Mouse (Mus musculus): Measurements from ENCODE around the gene Nub1. TPM values are rescaled to one million over a fixed set of nuclear protein-coding genes. Genes with fewer than 3 reads are reported as not detected.

The Nub1 gene
- polyA plus RNA-seq, 1 experiment from 2014 or later, result 56.2 TPM

- Histone ChIP-seq H3K27me3 (ENCODE audit: control insufficient read depth, insufficient read depth, low read length) (peaks cover 23% of the 10 kb centered on the region), H3K9ac (replicated peaks; ENCODE audit: low read depth, low read length) (peak within 1 kb of the TSS; percentile 47), H3K36me3 (ENCODE audit: control insufficient read depth, insufficient read depth, low read length) (no peaks in the 10 kb centered on the region), H3K4me2 (ENCODE audit: low read depth, low read length) (peak within 1 kb of the TSS; percentile 59), H3K4me3 (ENCODE audit: low read depth, low read length) (peak within 1 kb of the TSS; percentile 33), H3K9me3 (ENCODE audit: control insufficient read depth, low read length) (no peaks in the 10 kb centered on the region), H3K27ac (ENCODE audit: low read depth, low read length) (no peak within 1 kb of the TSS), H3K4me1 (ENCODE audit: control insufficient read depth, insufficient read depth, low read length) (no peaks in the 10 kb centered on the region)
- ATAC-seq (ENCODE audit: low read depth), result peak; percentile 51; the same call in 1 of the 2 replicates
- WGBS, result under 1% methylated on average over 21 of the region's 23 CpGs
These were observed 45.1 kb downstream of the Nub1 start, which contains the start of gene Wdr86 for GRCm38 (mm10) chr5:24730488-24730871. Gene Wdr86 (minus strand): TSS chr5:24730727.

- Histone ChIP-seq H3K4me3 (ENCODE audit: low read depth, low read length) (peak overlapping the region; percentile 33), H3K9ac (replicated peaks; ENCODE audit: low read depth, low read length) (no peak overlapping the region), H3K4me1 (ENCODE audit: control insufficient read depth, insufficient read depth, low read length) (no peaks in the 10 kb centered on the region), H3K4me2 (ENCODE audit: low read depth, low read length) (peak overlapping the region; percentile 59), H3K27ac (ENCODE audit: low read depth, low read length) (no peak overlapping the region), H3K9me3 (ENCODE audit: control insufficient read depth, low read length) (no peaks in the 10 kb centered on the region), H3K27me3 (ENCODE audit: control insufficient read depth, insufficient read depth, low read length) (peaks cover 23% of the 10 kb centered on the region), H3K36me3 (ENCODE audit: control insufficient read depth, insufficient read depth, low read length) (no peaks in the 10 kb centered on the region)
- no peak for ATAC-seq (ENCODE audit: low read depth)
- WGBS, result 4% methylated on average over 15 of the region's 15 CpGs
These were observed 45.7 kb downstream of the Nub1 start for GRCm38 (mm10) chr5:24730986-24731385.

- Histone ChIP-seq H3K36me3 (ENCODE audit: control insufficient read depth, insufficient read depth, low read length) (no peaks in the 10 kb centered on the region), H3K4me1 (ENCODE audit: control insufficient read depth, insufficient read depth, low read length) (no peaks in the 10 kb centered on the region), H3K4me3 (ENCODE audit: low read depth, low read length) (no peak overlapping the region), H3K27me3 (ENCODE audit: control insufficient read depth, insufficient read depth, low read length) (peaks cover 23% of the 10 kb centered on the region), H3K27ac (ENCODE audit: low read depth, low read length) (no peak overlapping the region), H3K9me3 (ENCODE audit: control insufficient read depth, low read length) (no peaks in the 10 kb centered on the region), H3K4me2 (ENCODE audit: low read depth, low read length) (no peak overlapping the region), H3K9ac (replicated peaks; ENCODE audit: low read depth, low read length) (no peak overlapping the region)
- 5% methylated on average over 8 of the region's 8 CpGs for WGBS
- no peak for ATAC-seq (ENCODE audit: low read depth)
These were observed 47.8 kb downstream of the Nub1 start for GRCm38 (mm10) chr5:24733134-24733533.

GRCm38 (mm10) chr5:24733771-24734426, 48.6 kb downstream of the Nub1 start:
- 65% methylated on average over 7 of the region's 7 CpGs for WGBS
- Histone ChIP-seq H3K4me2 (ENCODE audit: low read depth, low read length) (no peak overlapping the region), H3K9me3 (ENCODE audit: control insufficient read depth, low read length) (no peaks in the 10 kb centered on the region), H3K9ac (replicated peaks; ENCODE audit: low read depth, low read length) (no peak overlapping the region), H3K36me3 (ENCODE audit: control insufficient read depth, insufficient read depth, low read length) (no peaks in the 10 kb centered on the region), H3K27me3 (ENCODE audit: control insufficient read depth, insufficient read depth, low read length) (peaks cover 23% of the 10 kb centered on the region), H3K4me3 (ENCODE audit: low read depth, low read length) (no peak overlapping the region), H3K27ac (ENCODE audit: low read depth, low read length) (no peak overlapping the region), H3K4me1 (ENCODE audit: control insufficient read depth, insufficient read depth, low read length) (no peaks in the 10 kb centered on the region)
- ATAC-seq (ENCODE audit: low read depth), result no peak

- Histone ChIP-seq H3K4me3 (ENCODE audit: low read depth, low read length) (no peak overlapping the region), H3K36me3 (ENCODE audit: control insufficient read depth, insufficient read depth, low read length) (no peaks in the 10 kb centered on the region), H3K9ac (replicated peaks; ENCODE audit: low read depth, low read length) (no peak overlapping the region), H3K4me2 (ENCODE audit: low read depth, low read length) (no peak overlapping the region), H3K4me1 (ENCODE audit: control insufficient read depth, insufficient read depth, low read length) (no peaks in the 10 kb centered on the region), H3K27ac (ENCODE audit: low read depth, low read length) (no peak overlapping the region), H3K9me3 (ENCODE audit: control insufficient read depth, low read length) (no peaks in the 10 kb centered on the region), H3K27me3 (ENCODE audit: control insufficient read depth, insufficient read depth, low read length) (no peaks in the 10 kb centered on the region)
- no peak for ATAC-seq (ENCODE audit: low read depth)
- 95% methylated on average over 10 of the region's 10 CpGs for WGBS
These were observed 52.3 kb downstream of the Nub1 start for GRCm38 (mm10) chr5:24737595-24737994.

GRCm38 (mm10) chr5:24738517-24738916, 53.2 kb downstream of the Nub1 start:
- no peak for ATAC-seq (ENCODE audit: low read depth)
- no peaks in the 10 kb centered on the region for H3K36me3 ChIP-seq (ENCODE audit: control insufficient read depth, insufficient read depth, low read length)
- 95% methylated on average over 1 of the region's 1 CpGs for WGBS
- no peak overlapping the region for H3K27ac ChIP-seq (ENCODE audit: low read depth, low read length)
- no peaks in the 10 kb centered on the region for H3K27me3 ChIP-seq (ENCODE audit: control insufficient read depth, insufficient read depth, low read length)
- no peak overlapping the region for H3K4me2 ChIP-seq (ENCODE audit: low read depth, low read length)
- H3K9me3 ChIP-seq (ENCODE audit: control insufficient read depth, low read length), result no peaks in the 10 kb centered on the region
- no peak overlapping the region for H3K4me3 ChIP-seq (ENCODE audit: low read depth, low read length)
- no peaks in the 10 kb centered on the region for H3K4me1 ChIP-seq (ENCODE audit: control insufficient read depth, insufficient read depth, low read length)
- H3K9ac ChIP-seq (replicated peaks; ENCODE audit: low read depth, low read length), result no peak overlapping the region

- H3K27me3 ChIP-seq (ENCODE audit: control insufficient read depth, insufficient read depth, low read length), result no peaks in the 10 kb centered on the region
- no peak overlapping the region for H3K4me3 ChIP-seq (ENCODE audit: low read depth, low read length)
- WGBS, result 67% methylated on average over 15 of the region's 15 CpGs
- H3K9ac ChIP-seq (replicated peaks; ENCODE audit: low read depth, low read length), result no peak overlapping the region
- H3K4me1 ChIP-seq (ENCODE audit: control insufficient read depth, insufficient read depth, low read length), result no peaks in the 10 kb centered on the region
- no peaks in the 10 kb centered on the region for H3K9me3 ChIP-seq (ENCODE audit: control insufficient read depth, low read length)
- no peak overlapping the region for H3K27ac ChIP-seq (ENCODE audit: low read depth, low read length)
- no peak overlapping the region for H3K4me2 ChIP-seq (ENCODE audit: low read depth, low read length)
- no peak for ATAC-seq (ENCODE audit: low read depth)
- H3K36me3 ChIP-seq (ENCODE audit: control insufficient read depth, insufficient read depth, low read length), result no peaks in the 10 kb centered on the region
These were observed 53.9 kb downstream of the Nub1 start for GRCm38 (mm10) chr5:24739141-24739753.

- no peak overlapping the region for H3K27ac ChIP-seq (ENCODE audit: low read depth, low read length)
- ATAC-seq (ENCODE audit: low read depth), result no peak
- WGBS, result 73% methylated on average over 15 of the region's 15 CpGs
These were observed 56.0 kb downstream of the Nub1 start for GRCm38 (mm10) chr5:24741172-24741885.

GRCm38 (mm10) chr5:24743956-24744355, 58.6 kb downstream of the Nub1 start:
- WGBS, result 92% methylated on average over 10 of the region's 10 CpGs
- no peak overlapping the region for H3K9ac ChIP-seq (replicated peaks; ENCODE audit: low read depth, low read length)
- no peaks in the 10 kb centered on the region for H3K36me3 ChIP-seq (ENCODE audit: control insufficient read depth, insufficient read depth, low read length)
- no peak overlapping the region for H3K4me2 ChIP-seq (ENCODE audit: low read depth, low read length)
- no peak overlapping the region for H3K27ac ChIP-seq (ENCODE audit: low read depth, low read length)
- no peaks in the 10 kb centered on the region for H3K9me3 ChIP-seq (ENCODE audit: control insufficient read depth, low read length)
- H3K27me3 ChIP-seq (ENCODE audit: control insufficient read depth, insufficient read depth, low read length), result no peaks in the 10 kb centered on the region
- H3K4me1 ChIP-seq (ENCODE audit: control insufficient read depth, insufficient read depth, low read length), result no peaks in the 10 kb centered on the region
- no peak for ATAC-seq (ENCODE audit: low read depth)
- no peak overlapping the region for H3K4me3 ChIP-seq (ENCODE audit: low read depth, low read length)

More at GRCm38 (mm10) chr5:24741172-24741885, 56.0 kb downstream of the Nub1 start:
- Histone ChIP-seq H3K4me3 (ENCODE audit: low read depth, low read length) (no peak overlapping the region), H3K27me3 (ENCODE audit: control insufficient read depth, insufficient read depth, low read length) (no peaks in the 10 kb centered on the region), H3K4me1 (ENCODE audit: control insufficient read depth, insufficient read depth, low read length) (no peaks in the 10 kb centered on the region), H3K36me3 (ENCODE audit: control insufficient read depth, insufficient read depth, low read length) (no peaks in the 10 kb centered on the region), H3K9ac (replicated peaks; ENCODE audit: low read depth, low read length) (no peak overlapping the region), H3K4me2 (ENCODE audit: low read depth, low read length) (no peak overlapping the region), H3K9me3 (ENCODE audit: control insufficient read depth, low read length) (no peaks in the 10 kb centered on the region)

Data from neural tube, embryonic 14.5 days (tissue).